11 mouse cellular contexts compared by ENCODE assay signal in genomic region chr2:91386547-91387286, GRCm38 (mm10). TPM values are rescaled to one million over a fixed set of nuclear protein-coding genes. Genes with fewer than 3 reads are reported as not detected.
A peak's percentile ranks its signal among the peaks of the same experiment; 100 is the strongest.
DNase-seq lines count a peak whose midpoint lies in the region; ATAC-seq and TF ChIP-seq lines count a peak whose summit lies in the region.
"Had no signal": no experiment of that assay in that cellular context is flagged by ENCODE, and none has a peak within 500 bp of the region (broad histone marks: within the 10 kb centered on the region; RNA-seq: fewer than 3 reads in every experiment).

No protein-coding gene starts in this region.

- H3K4me1 ChIP-seq in hindbrain, embryonic 16.5 days (ENCODE audit: control insufficient read depth, insufficient read depth, low read depth, low read length) = no peaks in the 10 kb centered on the region; the same call in 1 of the 2 replicates
- H3K4me1 ChIP-seq in hindbrain, embryonic 14.5 days (replicated peaks; ENCODE audit: control insufficient read depth, insufficient read depth, low read length) = peaks cover 6% of the 10 kb centered on the region; the same call in 1 of the 2 replicates
- peaks cover 19% of the 10 kb centered on the region for H3K4me1 ChIP-seq in embryonic facial prominence, embryonic 14.5 days (ENCODE audit: control insufficient read depth, insufficient read depth, low read length)
- peaks cover 11% of the 10 kb centered on the region; the same call in 1 of the 2 replicates for H3K4me1 ChIP-seq in kidney, postnatal 0 days (replicated peaks; ENCODE audit: insufficient read depth, low read length)

- no peak overlapping the region for H3K9ac ChIP-seq in hindbrain, embryonic 16.5 days (ENCODE audit: low read depth, low read length)
- no peak overlapping the region for H3K9ac ChIP-seq in hindbrain, embryonic 14.5 days
- H3K9ac ChIP-seq in embryonic facial prominence, embryonic 14.5 days (ENCODE audit: low read depth, low read length) = no peak overlapping the region
- no peak overlapping the region for H3K9ac ChIP-seq in kidney, postnatal 0 days (ENCODE audit: low read depth, low read length)
- H3K9ac ChIP-seq: neural tube, embryonic 12.5 days had no signal

- no peak for DNase-seq in hindbrain, embryonic 14.5 days (ENCODE audit: low spot score)
- DNase-seq in NIH3T3 (ENCODE audit: low read depth) = peak; percentile 69
- DNase-seq in embryonic facial prominence, embryonic 14.5 days (ENCODE audit: low spot score) = peak; percentile 80
- DNase-seq in kidney, postnatal 0 days (ENCODE audit: low spot score) = peak; percentile 67
- DNase-seq in layer of hippocampus, adult 8-10 months (ENCODE audit: low spot score in 2 of 2) = no peak
- DNase-seq: cerebellum, postnatal 14 days; heart, postnatal 36 days had no signal

- H3K4me2 ChIP-seq in hindbrain, embryonic 16.5 days (ENCODE audit: low read length) = no peak overlapping the region
- H3K4me2 ChIP-seq in hindbrain, embryonic 14.5 days (replicated peaks) = no peak overlapping the region
- no peak overlapping the region for H3K4me2 ChIP-seq in embryonic facial prominence, embryonic 14.5 days (ENCODE audit: low read depth, low read length)
- no peak overlapping the region for H3K4me2 ChIP-seq in kidney, postnatal 0 days (ENCODE audit: low read length)
- H3K4me2 ChIP-seq: neural tube, embryonic 12.5 days had no signal

- H3K27me3 ChIP-seq in hindbrain, embryonic 16.5 days (replicated peaks; ENCODE audit: control insufficient read depth, insufficient read depth, low read length) = no peaks in the 10 kb centered on the region
- H3K27me3 ChIP-seq in hindbrain, embryonic 14.5 days (ENCODE audit: control insufficient read depth, insufficient read depth, low read length) = no peaks in the 10 kb centered on the region
- H3K27me3 ChIP-seq in embryonic facial prominence, embryonic 14.5 days (replicated peaks; ENCODE audit: control insufficient read depth, insufficient read depth, low read length) = no peaks in the 10 kb centered on the region
- no peaks in the 10 kb centered on the region for H3K27me3 ChIP-seq in kidney, postnatal 0 days (ENCODE audit: insufficient read depth, low read length)
- H3K27me3 ChIP-seq: neural tube, embryonic 12.5 days had no signal

- H3K4me3 ChIP-seq in hindbrain, embryonic 16.5 days (ENCODE audit: low read length) = no peak overlapping the region
- no peak overlapping the region for H3K4me3 ChIP-seq in hindbrain, embryonic 14.5 days (replicated peaks; ENCODE audit: low read length)
- H3K4me3 ChIP-seq in embryonic facial prominence, embryonic 14.5 days (ENCODE audit: low read depth, low read length) = no peak overlapping the region
- no peak overlapping the region for H3K4me3 ChIP-seq in kidney, postnatal 0 days (replicated peaks; ENCODE audit: low read depth, low read length)
- H3K4me3 ChIP-seq: neural tube, embryonic 12.5 days had no signal

- H3K36me3 ChIP-seq in hindbrain, embryonic 16.5 days (ENCODE audit: control insufficient read depth, insufficient read depth, low read length) = no peaks in the 10 kb centered on the region
- no peaks in the 10 kb centered on the region for H3K36me3 ChIP-seq in hindbrain, embryonic 14.5 days (replicated peaks; ENCODE audit: control insufficient read depth, insufficient read depth)
- no peaks in the 10 kb centered on the region for H3K36me3 ChIP-seq in embryonic facial prominence, embryonic 14.5 days (ENCODE audit: control insufficient read depth, insufficient read depth, low read length)
- H3K36me3 ChIP-seq in kidney, postnatal 0 days (ENCODE audit: insufficient read depth, low read length) = no peaks in the 10 kb centered on the region
- H3K36me3 ChIP-seq: neural tube, embryonic 12.5 days had no signal

- WGBS in hindbrain, embryonic 16.5 days = 57% methylated on average over 5 of the region's 5 CpGs
- WGBS in hindbrain, embryonic 14.5 days = 67% methylated on average over 5 of the region's 5 CpGs
- WGBS in embryonic facial prominence, embryonic 14.5 days = 35% methylated on average over 5 of the region's 5 CpGs
- WGBS in kidney, postnatal 0 days = 37% methylated on average over 5 of the region's 5 CpGs

- ATAC-seq in hindbrain, embryonic 16.5 days = no peak
- no peak for ATAC-seq in hindbrain, embryonic 14.5 days (ENCODE audit: low FRiP score)
- ATAC-seq in embryonic facial prominence, embryonic 14.5 days (ENCODE audit: low read depth) = peak; percentile 76
- ATAC-seq in kidney, postnatal 0 days (replicated peaks; ENCODE audit: low FRiP score, low read depth) = no peak
- ATAC-seq in granulocyte monocyte progenitor cell, adult 5-6 weeks (replicated peaks; ENCODE audit: poor library complexity, severe bottlenecking) = no peak
- ATAC-seq in frontal cortex, adult (ENCODE audit: low TSS enrichment) = no peak

- H3K9me3 ChIP-seq in hindbrain, embryonic 16.5 days (ENCODE audit: control insufficient read depth, low read length) = no peaks in the 10 kb centered on the region
- H3K9me3 ChIP-seq in hindbrain, embryonic 14.5 days (ENCODE audit: control insufficient read depth, low read length) = no peaks in the 10 kb centered on the region
- no peaks in the 10 kb centered on the region for H3K9me3 ChIP-seq in embryonic facial prominence, embryonic 14.5 days (ENCODE audit: control insufficient read depth, low read length)
- no peaks in the 10 kb centered on the region for H3K9me3 ChIP-seq in kidney, postnatal 0 days (replicated peaks; ENCODE audit: low read length)
- H3K9me3 ChIP-seq: neural tube, embryonic 12.5 days had no signal

- no peak for TF ChIP-seq CTCF in kidney, postnatal 0 days (IDR thresholded peaks at IDR 0.05; ENCODE audit: low read depth)

- H3K27ac ChIP-seq in hindbrain, embryonic 16.5 days (ENCODE audit: low read depth, low read length) = peak overlapping the region; percentile 34; the same call in 1 of the 2 replicates
- no peak overlapping the region for H3K27ac ChIP-seq in hindbrain, embryonic 14.5 days
- H3K27ac ChIP-seq in embryonic facial prominence, embryonic 14.5 days (replicated peaks; ENCODE audit: low read depth, low read length) = peak overlapping the region; percentile 69
- peak overlapping the region; percentile 5 for H3K27ac ChIP-seq in kidney, postnatal 0 days
- H3K27ac ChIP-seq: neural tube, embryonic 12.5 days had no signal

RNA-seq across cellular contexts. Expression of gene 1110051M20Rik, which starts 57.8 kb away (rescaled TPM):
- 161 and 163 TPM in 2 replicates for polyA plus RNA-seq in hindbrain, embryonic 16.5 days (2015; fragmentation: Nextera tagmentation; extraction: Ambion mirVana)
- 143 and 155 TPM in 2 replicates for polyA plus RNA-seq in hindbrain, embryonic 14.5 days (2014; fragmentation: Nextera tagmentation; extraction: Ambion mirVana)
- 56.0 and 59.2 TPM in 2 replicates for polyA plus RNA-seq in embryonic facial prominence, embryonic 14.5 days (2014; fragmentation: Nextera tagmentation; extraction: Ambion mirVana)
- 55.7 and 56.8 TPM in 2 replicates for polyA plus RNA-seq in kidney, postnatal 0 days (2015; fragmentation: Nextera tagmentation; extraction: Ambion mirVana)
- total RNA-seq in granulocyte monocyte progenitor cell, adult 5-6 weeks (2014; fragmentation: Nextera tagmentation) = 8.8 and 9.6 TPM in 2 replicates
- 5.8 and 6.7 TPM in 2 replicates for total RNA-seq in granulocyte monocyte progenitor cell, adult 5-6 weeks (2017)
- 100 to 1,000 TPM; 108 to 144 (median 121) TPM for total RNA-seq in layer of hippocampus, adult 8-10 months (2022)

Comparison
In these comparisons a context has a peak if more than half of its experiments do, and no peak if none do; other contexts are left out.
1. DNase-seq: peak in NIH3T3 (single experiment), embryonic facial prominence, embryonic 14.5 days (single experiment) and kidney, postnatal 0 days (single experiment); none in hindbrain, embryonic 14.5 days (single experiment) and layer of hippocampus, adult 8-10 months (0 of 2).